Mouse (Mus musculus) lung, adult 2 months (tissue): Measurements from ENCODE around the gene Bpifb5. TPM values are rescaled to one million over a fixed set of nuclear protein-coding genes. Genes with fewer than 3 reads are reported as not detected.
"Not testable (repeated sequence)": the region's sequence is repeated elsewhere in the genome, so short reads cannot be mapped to it uniquely, and the experiment has no call there.

Experiments
- DNase-seq: peaks from one replicate; pipeline ENCODE4 v3.0.0; 2022
- H3K4me1 ChIP-seq: fragments of 200-500 bp; 2 replicates; pipeline ENCODE4 v1.6.1; 2011; ENCODE audit warnings: low read length; ENCODE audit not compliant: control insufficient read depth, insufficient read depth
- H3K4me3 ChIP-seq: fragments of 200-500 bp; replicated peaks from 2 replicates; pipeline ENCODE3; 2011; ENCODE audit warnings: low read depth, mild to moderate bottlenecking, control low read depth, low read length; ENCODE audit errors: extremely low read depth
- CTCF ChIP-seq: fragments of 200-500 bp; IDR thresholded peaks from 2 replicates; pipeline ENCODE4 v1.5.1; 2011; ENCODE audit warnings: mild to moderate bottlenecking, low read length, control low read depth; ENCODE audit not compliant: insufficient read depth
- POLR2A ChIP-seq: fragments of 200-500 bp; IDR thresholded peaks from 2 replicates; pipeline ENCODE4 v1.6.1; 2011; ENCODE audit warnings: low read depth, mild to moderate bottlenecking, control low read depth, low read length, borderline replicate concordance; ENCODE audit errors: extremely low read depth
- WGBS: fragments of 180-500 bp; shearing (Covaris S2); methylation state at CpG from one replicate; pipeline ENCODE4 v1.1.7; 2018; 5-methylcytosine and 5-hydroxymethylcytosine counted together
- polyA plus RNA-seq: library from polyadenylated mRNA; depleted of rRNA; stranded (reverse); fragments of >200 nt; gene quantifications from 2 replicates; pipeline ENCODE4 v1.2.3, GENCODE M21; 2012; rRNA removed

Bpifb5 gene
- polyA plus RNA-seq, 1 experiment: 7.2 TPM

- no peak for DNase-seq
- TF ChIP-seq CTCF (no peak), POLR2A (no peak)
- WGBS: 86% methylated on average over 6 of the region's 6 CpGs
- Histone ChIP-seq H3K4me3 (no peak overlapping the region), H3K4me1 (no peaks in the 10 kb centered on the region)
Measured at GRCm38 (mm10) chr2:154233426-154233825, 9.9 kb downstream of the Bpifb5 start.

- Histone ChIP-seq H3K4me3 (no peak overlapping the region), H3K4me1 (no peaks in the 10 kb centered on the region)
- WGBS: 26% methylated on average over 6 of the region's 6 CpGs
- no peak for TF ChIP-seq CTCF
- TF ChIP-seq POLR2A: no peak
- DNase-seq: peak; percentile 21
Measured at GRCm38 (mm10) chr2:154240771-154241170, 17.2 kb downstream of the Bpifb5 start.

- not testable (repeated sequence) for H3K4me1 ChIP-seq, H3K4me3 ChIP-seq, DNase-seq
- 94% methylated on average over 11 of the region's 12 CpGs for WGBS
Measured at GRCm38 (mm10) chr2:154242726-154243125, 19.2 kb downstream of the Bpifb5 start.

GRCm38 (mm10) chr2:154243356-154244036 lies 20.0 kb downstream of the Bpifb5 start:
- H3K4me3 ChIP-seq: no peak overlapping the region
- DNase-seq: no peak
- no peaks in the 10 kb centered on the region for H3K4me1 ChIP-seq
- 85% methylated on average over 10 of the region's 10 CpGs for WGBS
- no peak for TF ChIP-seq POLR2A
- no peak for TF ChIP-seq CTCF

GRCm38 (mm10) chr2:154245322-154245721 lies 21.8 kb downstream of the Bpifb5 start:
- no peak for DNase-seq
- H3K4me1 ChIP-seq: no peaks in the 10 kb centered on the region
- no peak overlapping the region for H3K4me3 ChIP-seq
- 90% methylated on average over 5 of the region's 5 CpGs for WGBS
- TF ChIP-seq POLR2A: no peak
- no peak for TF ChIP-seq CTCF

- not testable (repeated sequence) for H3K4me1 ChIP-seq, H3K4me3 ChIP-seq, DNase-seq
- WGBS: 85% methylated on average over 2 of the region's 4 CpGs
Measured at GRCm38 (mm10) chr2:154255254-154255653, 31.7 kb downstream of the Bpifb5 start.

- Histone ChIP-seq H3K4me3 (no peak overlapping the region), H3K4me1 (no peaks in the 10 kb centered on the region)
- DNase-seq: no peak
- TF ChIP-seq CTCF: no peak
- TF ChIP-seq POLR2A: no peak
- 74% methylated on average over 4 of the region's 4 CpGs for WGBS
Measured at GRCm38 (mm10) chr2:154255770-154256169, 32.2 kb downstream of the Bpifb5 start.

- H3K4me3 ChIP-seq, DNase-seq, H3K4me1 ChIP-seq: not testable (repeated sequence)
- WGBS: 77% methylated on average over 5 of the region's 5 CpGs
Measured at GRCm38 (mm10) chr2:154257554-154257953, 34.0 kb downstream of the Bpifb5 start, which contains the start of gene Bpifb9a. Gene Bpifb9a (plus strand): TSS chr2:154257854.

- not testable (repeated sequence) for H3K4me1 ChIP-seq, H3K4me3 ChIP-seq, DNase-seq
- 67% methylated on average over 3 of the region's 3 CpGs for WGBS
Measured at GRCm38 (mm10) chr2:154264397-154264796, 40.9 kb downstream of the Bpifb5 start.

Other genes with a start within 250 kb of the Bpifb5 start
- not detected in 2 replicates for gene Bpifa6, start 248.8 kb upstream of the Bpifb5 start, polyA plus RNA-seq
- not detected in 2 replicates for gene Bpifa2, start 215.5 kb upstream of the Bpifb5 start, polyA plus RNA-seq
- not detected in 2 replicates for gene Bpifa3, start 93.4 kb upstream of the Bpifb5 start, polyA plus RNA-seq
- gene Bpifa1, start 80.9 kb upstream of the Bpifb5 start, polyA plus RNA-seq: 295 and 710 TPM in 2 replicates
- gene Bpifa5, start 61.1 kb upstream of the Bpifb5 start, polyA plus RNA-seq: 4.3 TPM in 1 of 2 replicates, not detected in the other
- gene Bpifb1, start 32.9 kb upstream of the Bpifb5 start, polyA plus RNA-seq: 103 and 136 TPM in 2 replicates
- not detected in 2 replicates for gene Bpifb9a, start 34.1 kb downstream of the Bpifb5 start, polyA plus RNA-seq
- not detected in 2 replicates for gene Bpifb9b, start 83.5 kb downstream of the Bpifb5 start, polyA plus RNA-seq
- gene Cdk5rap1, start 149.3 kb downstream of the Bpifb5 start, polyA plus RNA-seq: 6.6 and 9.5 TPM in 2 replicates
- 22.5 and 24.1 TPM in 2 replicates for gene Snta1, start 184.4 kb downstream of the Bpifb5 start, polyA plus RNA-seq
- 8.8 and 12.7 TPM in 2 replicates for gene Cbfa2t2, start 212.7 kb downstream of the Bpifb5 start, polyA plus RNA-seq